Mouse (Mus musculus) lung, embryonic 15.5 days (tissue): ENCODE measurements at regions not wholly inside any gene's neighbourhood (a gene's known extent, or its start where the extent isn't known, plus 50 kb on each side); places are given as distances from the start of the nearest gene placed in this dataset.

Experiments used
- ATAC-seq: fragments of 200-750 bp; cut with Nextera tagmentation; 2 replicates; pipeline ENCODE4 v1.8.0; 2017; ENCODE audit warnings: moderate number of reproducible peaks, borderline replicate concordance; ENCODE audit not compliant: low FRiP score, low TSS enrichment; ENCODE audit errors: extremely low read depth
- H3K27ac ChIP-seq: fragments of 300-500 bp; sonication (generic); 2 replicates; pipeline ENCODE4 v1.5.1; 2015; ENCODE audit warnings: moderate library complexity, mild to moderate bottlenecking, inconsistent platforms
- H3K27me3 ChIP-seq: fragments of 300-500 bp; sonication (generic); 2 replicates; pipeline ENCODE4 v1.6.1; 2015; ENCODE audit warnings: inconsistent platforms
- H3K36me3 ChIP-seq: fragments of 300-500 bp; sonication (generic); 2 replicates; pipeline ENCODE4 v1.6.1; 2015; ENCODE audit warnings: inconsistent platforms
- H3K4me1 ChIP-seq: fragments of 300-500 bp; sonication (generic); 2 replicates; pipeline ENCODE4 v1.6.1; 2015; ENCODE audit warnings: inconsistent platforms
- H3K4me2 ChIP-seq: fragments of 300-500 bp; sonication (generic); 2 replicates; pipeline ENCODE4 v1.6.1; 2015; ENCODE audit warnings: inconsistent platforms, mild to moderate bottlenecking, moderate library complexity
- H3K4me3 ChIP-seq: fragments of 300-500 bp; sonication (generic); 2 replicates; pipeline ENCODE4 v1.5.1; 2015; ENCODE audit warnings: mild to moderate bottlenecking, inconsistent platforms
- H3K9ac ChIP-seq: fragments of 300-500 bp; sonication (generic); 2 replicates; pipeline ENCODE4 v1.6.1; 2015; ENCODE audit warnings: inconsistent platforms
- H3K9me3 ChIP-seq: fragments of 300-500 bp; sonication (generic); 2 replicates; pipeline ENCODE4 v1.6.1; 2016; ENCODE audit warnings: inconsistent platforms
- WGBS: fragments of 180-500 bp; shearing (Covaris S2); methylation state at CpG from one replicate; pipeline ENCODE4 v1.1.7; 2015; 5-methylcytosine and 5-hydroxymethylcytosine counted together

GRCm38 (mm10) chr8:89872768-89873167 is 475.4 kb downstream of the Tox3 start:
- Histone ChIP-seq H3K4me2 (no peak overlapping the region), H3K36me3 (no peaks in the 10 kb centered on the region), H3K27ac (no peak overlapping the region), H3K9me3 (no peaks in the 10 kb centered on the region), H3K4me1 (no peaks in the 10 kb centered on the region), H3K27me3 (no peaks in the 10 kb centered on the region), H3K4me3 (no peak overlapping the region), H3K9ac (no peak overlapping the region)
- 72% methylated on average over 5 of the region's 5 CpGs for WGBS
- no peak for ATAC-seq

GRCm38 (mm10) chr8:89871966-89872365 is 476.2 kb downstream of the Tox3 start:
- no peak overlapping the region for H3K9ac ChIP-seq
- no peaks in the 10 kb centered on the region for H3K4me1 ChIP-seq
- no peak overlapping the region for H3K4me3 ChIP-seq
- no peak overlapping the region for H3K27ac ChIP-seq
- no peak for ATAC-seq
- no peak overlapping the region for H3K4me2 ChIP-seq
- no peaks in the 10 kb centered on the region for H3K9me3 ChIP-seq
- 73% methylated on average over 5 of the region's 5 CpGs for WGBS
- no peaks in the 10 kb centered on the region for H3K36me3 ChIP-seq
- H3K27me3 ChIP-seq, result no peaks in the 10 kb centered on the region

GRCm38 (mm10) chr8:89859813-89860212 is 488.3 kb downstream of the Tox3 start:
- H3K27ac ChIP-seq, result no peak overlapping the region
- no peaks in the 10 kb centered on the region for H3K4me1 ChIP-seq
- no peaks in the 10 kb centered on the region for H3K36me3 ChIP-seq
- no peak for ATAC-seq
- H3K4me3 ChIP-seq, result no peak overlapping the region
- 85% methylated on average over 3 of the region's 3 CpGs for WGBS
- H3K9ac ChIP-seq, result no peak overlapping the region
- H3K9me3 ChIP-seq, result no peaks in the 10 kb centered on the region
- no peaks in the 10 kb centered on the region for H3K27me3 ChIP-seq
- H3K4me2 ChIP-seq, result no peak overlapping the region

GRCm38 (mm10) chr8:89858706-89859385 is 489.3 kb downstream of the Tox3 start:
- 82% methylated on average over 7 of the region's 7 CpGs for WGBS
- no peak overlapping the region for H3K4me2 ChIP-seq
- ATAC-seq, result no peak

GRCm38 (mm10) chr8:89855556-89855955 is 492.6 kb downstream of the Tox3 start:
- Histone ChIP-seq H3K9me3 (no peaks in the 10 kb centered on the region), H3K27ac (no peak overlapping the region), H3K27me3 (no peaks in the 10 kb centered on the region), H3K4me3 (no peak overlapping the region), H3K4me2 (no peak overlapping the region), H3K36me3 (no peaks in the 10 kb centered on the region), H3K9ac (no peak overlapping the region), H3K4me1 (no peaks in the 10 kb centered on the region)
- no peak for ATAC-seq
- 70% methylated on average over 5 of the region's 5 CpGs for WGBS

More at GRCm38 (mm10) chr8:89858706-89859385, 489.3 kb downstream of the Tox3 start:
- Histone ChIP-seq H3K4me3 (no peak overlapping the region), H3K9me3 (no peaks in the 10 kb centered on the region), H3K27me3 (no peaks in the 10 kb centered on the region), H3K27ac (no peak overlapping the region), H3K4me1 (no peaks in the 10 kb centered on the region), H3K9ac (no peak overlapping the region), H3K36me3 (no peaks in the 10 kb centered on the region)

- Histone ChIP-seq H3K36me3 (no peaks in the 10 kb centered on the region), H3K27me3 (no peaks in the 10 kb centered on the region), H3K9ac (no peak overlapping the region), H3K4me3 (no peak overlapping the region), H3K4me2 (no peak overlapping the region), H3K27ac (no peak overlapping the region), H3K9me3 (no peaks in the 10 kb centered on the region), H3K4me1 (no peaks in the 10 kb centered on the region)
- 33% methylated on average over 3 of the region's 3 CpGs for WGBS
- no peak for ATAC-seq
Measured at GRCm38 (mm10) chr8:89850209-89850796, 497.8 kb downstream of the Tox3 start.

- H3K36me3 ChIP-seq, result no peaks in the 10 kb centered on the region
- H3K9me3 ChIP-seq, result no peaks in the 10 kb centered on the region
- H3K27ac ChIP-seq, result no peak overlapping the region
- no peaks in the 10 kb centered on the region for H3K27me3 ChIP-seq
- ATAC-seq, result no peak
- H3K9ac ChIP-seq, result no peak overlapping the region
- no peak overlapping the region for H3K4me2 ChIP-seq
- no peak overlapping the region for H3K4me3 ChIP-seq
- 62% methylated on average over 7 of the region's 7 CpGs for WGBS
- H3K4me1 ChIP-seq, result no peaks in the 10 kb centered on the region
Measured at GRCm38 (mm10) chr8:89849416-89850208, 498.5 kb downstream of the Tox3 start.

- no peak overlapping the region for H3K4me3 ChIP-seq
- 66% methylated on average over 5 of the region's 5 CpGs for WGBS
- no peak for ATAC-seq
- no peaks in the 10 kb centered on the region for H3K4me1 ChIP-seq
- no peaks in the 10 kb centered on the region for H3K27me3 ChIP-seq
- no peak overlapping the region for H3K9ac ChIP-seq
- H3K9me3 ChIP-seq, result no peaks in the 10 kb centered on the region
- H3K36me3 ChIP-seq, result no peaks in the 10 kb centered on the region
- no peak overlapping the region for H3K4me2 ChIP-seq
- H3K27ac ChIP-seq, result no peak overlapping the region
Measured at GRCm38 (mm10) chr8:89838494-89838893, 509.6 kb downstream of the Tox3 start.

GRCm38 (mm10) chr8:89833715-89834114 is 514.4 kb downstream of the Tox3 start:
- H3K4me3 ChIP-seq, result no peak overlapping the region
- ATAC-seq, result no peak
- H3K4me1 ChIP-seq, result no peaks in the 10 kb centered on the region
- 63% methylated on average over 4 of the region's 4 CpGs for WGBS
- H3K27me3 ChIP-seq, result no peaks in the 10 kb centered on the region
- H3K36me3 ChIP-seq, result no peaks in the 10 kb centered on the region
- no peaks in the 10 kb centered on the region for H3K9me3 ChIP-seq
- no peak overlapping the region for H3K4me2 ChIP-seq
- no peak overlapping the region for H3K27ac ChIP-seq
- H3K9ac ChIP-seq, result no peak overlapping the region

GRCm38 (mm10) chr8:89824586-89824985 is 523.6 kb downstream of the Tox3 start:
- no peak overlapping the region for H3K27ac ChIP-seq
- no peaks in the 10 kb centered on the region for H3K36me3 ChIP-seq
- no peaks in the 10 kb centered on the region for H3K27me3 ChIP-seq
- H3K9ac ChIP-seq, result no peak overlapping the region
- H3K9me3 ChIP-seq, result no peaks in the 10 kb centered on the region
- no peaks in the 10 kb centered on the region for H3K4me1 ChIP-seq
- no peak overlapping the region for H3K4me3 ChIP-seq
- WGBS, result 38% methylated on average over 3 of the region's 3 CpGs
- no peak overlapping the region for H3K4me2 ChIP-seq
- no peak for ATAC-seq

- Histone ChIP-seq H3K9me3 (no peaks in the 10 kb centered on the region), H3K36me3 (no peaks in the 10 kb centered on the region), H3K4me1 (no peaks in the 10 kb centered on the region), H3K4me2 (no peak overlapping the region), H3K4me3 (no peak overlapping the region), H3K27me3 (no peaks in the 10 kb centered on the region), H3K27ac (no peak overlapping the region), H3K9ac (no peak overlapping the region)
- ATAC-seq, result no peak
Measured at GRCm38 (mm10) chr8:89823631-89824030, 524.5 kb downstream of the Tox3 start.

- WGBS, result 69% methylated on average over 4 of the region's 4 CpGs
- no peaks in the 10 kb centered on the region for H3K4me1 ChIP-seq
- no peak overlapping the region for H3K4me3 ChIP-seq
- H3K36me3 ChIP-seq, result no peaks in the 10 kb centered on the region
- no peak overlapping the region for H3K27ac ChIP-seq
- H3K9me3 ChIP-seq, result no peaks in the 10 kb centered on the region
- no peak overlapping the region for H3K9ac ChIP-seq
- no peak overlapping the region for H3K4me2 ChIP-seq
- ATAC-seq, result no peak
- H3K27me3 ChIP-seq, result no peaks in the 10 kb centered on the region
Measured at GRCm38 (mm10) chr8:89812036-89812711, 536.0 kb downstream of the Tox3 start.
